Mouse (Mus musculus) megakaryocyte-erythroid progenitor cell, adult 5-6 weeks (primary cell): ENCODE results near the gene Igfbp7. TPM values are rescaled to one million over a fixed set of nuclear protein-coding genes. Genes with fewer than 3 reads are reported as not detected.

Experiments used
- ATAC-seq: replicated peaks from 2 replicates; pipeline ENCODE4 v1.8.0; 2016; ENCODE audit warnings: mild to moderate bottlenecking, inconsistent platforms; ENCODE audit not compliant: severe bottlenecking, poor library complexity, low FRiP score, low TSS enrichment
- total RNA-seq, 2 experiments: library from RNA; stranded (forward) in 1 of 2; stranded (reverse) in 1 of 2; fragments of 200-1000, 215-1000 nt in 1 of 2; fragments of >200 nt in 1 of 2; fragmentation: Nextera tagmentation in 1 of 2; gene quantifications; 2 replicates each; pipeline ENCODE4 v1.2.3; 2014 to 2017

The Igfbp7 gene
- total RNA-seq, 2 experiments from 2014 or later, result not detected

- ATAC-seq, result no peak
These were observed 108.4 kb downstream of the Igfbp7 start for GRCm38 (mm10) chr5:77299486-77299885.

Other genes with a start within 250 kb of the Igfbp7 start
- gene Spink2, start 196.6 kb downstream of the Igfbp7 start, total RNA-seq (2014; fragmentation: Nextera tagmentation), result not detected in 2 replicates
- gene Spink2, start 196.6 kb downstream of the Igfbp7 start, total RNA-seq (2017), result not detected in 2 replicates
- gene Rest, start 142.6 kb downstream of the Igfbp7 start, total RNA-seq (2014; fragmentation: Nextera tagmentation), result 19.0 and 24.9 TPM in 2 replicates
- gene Rest, start 142.6 kb downstream of the Igfbp7 start, total RNA-seq (2017), result 39.5 and 44.0 TPM in 2 replicates
- gene Noa1, start 98.0 kb downstream of the Igfbp7 start, total RNA-seq (2014; fragmentation: Nextera tagmentation), result 76.9 and 79.7 TPM in 2 replicates
- 40.8 and 45.1 TPM in 2 replicates for gene Noa1, start 98.0 kb downstream of the Igfbp7 start, total RNA-seq (2017)
- gene Polr2b, start 97.9 kb downstream of the Igfbp7 start, total RNA-seq (2014; fragmentation: Nextera tagmentation), result 104 and 110 TPM in 2 replicates
- gene Polr2b, start 97.9 kb downstream of the Igfbp7 start, total RNA-seq (2017), result 195 TPM in 2 replicates